In the genomic region with DNA sequence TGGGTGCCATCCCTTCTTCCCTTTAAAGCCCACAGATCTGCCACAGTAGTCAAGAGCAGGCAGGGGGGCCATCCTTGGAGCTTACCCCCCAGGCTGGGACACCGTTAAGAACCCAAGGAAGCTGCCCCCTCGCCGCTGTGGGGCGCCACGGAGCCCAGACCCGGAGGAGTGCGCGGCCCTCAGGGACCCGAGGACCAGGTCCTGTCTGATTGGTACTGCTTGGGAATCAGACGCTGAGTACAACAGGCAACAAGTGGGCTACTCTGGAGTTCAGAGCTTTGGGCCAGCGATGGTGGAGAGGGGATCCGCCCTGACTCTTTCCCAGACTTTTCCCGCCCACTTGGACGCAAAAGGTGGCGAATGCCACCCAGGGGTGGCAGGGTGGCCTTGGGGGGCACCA, we compare ENCODE assay signal across 7 mouse cellular contexts. TPM values are rescaled to one million over a fixed set of nuclear protein-coding genes. Genes with fewer than 3 reads are reported as not detected.
DNase-seq lines count a peak whose midpoint lies in the region; ATAC-seq and TF ChIP-seq lines count a peak whose summit lies in the region.

No protein-coding gene starts in this region.

- DNase-seq in testis, postnatal 14 days (ENCODE audit: low spot score) = no peak
- no peak for DNase-seq in forebrain, embryonic 10.5 days (ENCODE audit: extremely low spot score, low spot score)
- peak; percentile 33 for DNase-seq in hindbrain, postnatal 0 days (ENCODE audit: low spot score)
- DNase-seq in lung, postnatal 25 days (ENCODE audit: low spot score) = peak; percentile 54
- no peak for DNase-seq in left cerebral cortex, adult 9 months (ENCODE audit: low spot score in 2 of 2)
- no peak for DNase-seq in B cell, adult 2 months

- no peaks in the 10 kb centered on the region for H3K36me3 ChIP-seq in testis, adult 2 months (ENCODE audit: control insufficient read depth, insufficient read depth, low read length)
- no peaks in the 10 kb centered on the region for H3K36me3 ChIP-seq in forebrain, embryonic 10.5 days (replicated peaks)
- no peaks in the 10 kb centered on the region for H3K36me3 ChIP-seq in hindbrain, postnatal 0 days (ENCODE audit: insufficient read depth, low read length)

- peak overlapping the region; percentile 79 for H3K4me3 ChIP-seq in testis, adult 2 months (ENCODE audit: control insufficient read depth, low read depth, low read length)
- H3K4me3 ChIP-seq in forebrain, embryonic 10.5 days = peak overlapping the region; percentile 62
- peak overlapping the region; percentile 44 for H3K4me3 ChIP-seq in hindbrain, postnatal 0 days (ENCODE audit: low read length)

- peak overlapping the region; percentile 48 for H3K9ac ChIP-seq in hindbrain, postnatal 0 days (replicated peaks; ENCODE audit: low read length)

- peak overlapping the region; percentile 84 for H3K4me2 ChIP-seq in hindbrain, postnatal 0 days (ENCODE audit: low read depth, low read length)

- TF ChIP-seq CTCF in testis, adult 2 months (IDR thresholded peaks at IDR 0.05; ENCODE audit: control insufficient read depth, insufficient read depth, insufficient replicate concordance, low read depth, low read length) = no peak
- TF ChIP-seq CTCF in hindbrain, postnatal 0 days (IDR thresholded peaks at IDR 0.05; ENCODE audit: low read depth) = peak; percentile 13; the same call in 1 of the 2 replicates

- H3K27me3 ChIP-seq in testis, adult 2 months (ENCODE audit: control insufficient read depth, insufficient read depth, low read length) = no peaks in the 10 kb centered on the region
- peaks cover 50% of the 10 kb centered on the region for H3K27me3 ChIP-seq in forebrain, embryonic 10.5 days (ENCODE audit: poor library complexity, severe bottlenecking)
- peaks cover 8% of the 10 kb centered on the region; the same call in 1 of the 2 replicates for H3K27me3 ChIP-seq in hindbrain, postnatal 0 days (ENCODE audit: insufficient read depth, low read length)

- 4% methylated on average over 15 of the region's 15 CpGs for WGBS in forebrain, embryonic 10.5 days
- 7% methylated on average over 15 of the region's 15 CpGs for WGBS in hindbrain, postnatal 0 days

- H3K27ac ChIP-seq in testis, adult 2 months (ENCODE audit: control insufficient read depth, insufficient read depth, low read depth, low read length) = no peak overlapping the region
- H3K27ac ChIP-seq in forebrain, embryonic 10.5 days = peak overlapping the region; percentile 56; the same call in 1 of the 2 replicates
- H3K27ac ChIP-seq in hindbrain, postnatal 0 days = no peak overlapping the region; the same call in 1 of the 2 replicates

- H3K4me1 ChIP-seq in testis, adult 2 months (ENCODE audit: control insufficient read depth, insufficient read depth, low read length) = peaks cover 9% of the 10 kb centered on the region
- peaks cover 12% of the 10 kb centered on the region for H3K4me1 ChIP-seq in forebrain, embryonic 10.5 days
- no peaks in the 10 kb centered on the region for H3K4me1 ChIP-seq in hindbrain, postnatal 0 days (ENCODE audit: insufficient read depth, low read length)

- no peak for TF ChIP-seq POLR2A in testis, adult 2 months (IDR thresholded peaks at IDR 0.05; ENCODE audit: control insufficient read depth, low read depth, low read length)

- no peaks in the 10 kb centered on the region for H3K9me3 ChIP-seq in forebrain, embryonic 10.5 days
- no peaks in the 10 kb centered on the region for H3K9me3 ChIP-seq in hindbrain, postnatal 0 days (ENCODE audit: low read length)

- peak; percentile 79 for ATAC-seq in hindbrain, postnatal 0 days

RNA-seq across cellular contexts. Expression of a gene that starts 0.5 kb away (rescaled TPM):
- 1.7 and 2.8 TPM in 2 replicates for polyA plus RNA-seq in testis, adult 2 months (2012; rRNA removed)
- polyA plus RNA-seq in forebrain, embryonic 10.5 days (2016; fragmentation: Nextera tagmentation; extraction: Ambion mirVana) = 2.1 and 2.2 TPM in 2 replicates
- 25.3 and 26.6 TPM in 2 replicates for total RNA-seq in hindbrain, postnatal 0 days (2014; rRNA removed)
- polyA plus RNA-seq in hindbrain, postnatal 0 days (2015; fragmentation: Nextera tagmentation; extraction: Ambion mirVana) = 30.7 and 32.0 TPM in 2 replicates

Comparison
In these comparisons a context has a peak if more than half of its experiments do, and no peak if none do; other contexts are left out.
1. DNase-seq: peak in hindbrain, postnatal 0 days (single experiment) and lung, postnatal 25 days (single experiment); none in testis, postnatal 14 days (single experiment), forebrain, embryonic 10.5 days (single experiment), left cerebral cortex, adult 9 months (0 of 2) and B cell, adult 2 months (0 of 2).
2. Peak in every context shown above with its lines, with median percentiles within 50 percentile points of each other: H3K4me3 ChIP-seq.